Mouse (Mus musculus) heart, embryonic 16.5 days (tissue): ENCODE measurements around the gene Foxp1. TPM values are rescaled to one million over a fixed set of nuclear protein-coding genes. Genes with fewer than 3 reads are reported as not detected.

Experiments
- ATAC-seq: fragments of 200-750 bp; cut with Nextera tagmentation; replicated peaks from 2 replicates; pipeline ENCODE4 v1.8.0; 2017; ENCODE audit warnings: moderate number of reproducible peaks; ENCODE audit not compliant: insufficient read depth, low FRiP score; ENCODE audit errors: extremely low read depth
- H3K27ac ChIP-seq: fragments of 300-500 bp; sonication (generic); 2 replicates; pipeline ENCODE4 v1.5.1; 2014; ENCODE audit warnings: mild to moderate bottlenecking, low read length, control low read depth, moderate library complexity
- H3K27me3 ChIP-seq: fragments of 300-500 bp; sonication (generic); 2 replicates; pipeline ENCODE4 v1.6.1; 2014; ENCODE audit warnings: low read length, mixed read lengths; ENCODE audit not compliant: control insufficient read depth, insufficient read depth
- H3K36me3 ChIP-seq: fragments of 300-500 bp; sonication (generic); 2 replicates; pipeline ENCODE4 v1.6.1; 2014; ENCODE audit not compliant: control insufficient read depth, insufficient read depth
- H3K4me1 ChIP-seq: fragments of 300-500 bp; sonication (generic); 2 replicates; pipeline ENCODE4 v1.6.1; 2014; ENCODE audit warnings: low read length, mixed read lengths; ENCODE audit not compliant: control insufficient read depth, insufficient read depth
- H3K4me2 ChIP-seq: fragments of 300-500 bp; sonication (generic); 2 replicates; pipeline ENCODE4 v1.6.1; 2014; ENCODE audit warnings: low read depth, mild to moderate bottlenecking, control low read depth, low read length
- H3K4me3 ChIP-seq: fragments of 300-500 bp; sonication (generic); 2 replicates; pipeline ENCODE4 v1.5.1; 2014; ENCODE audit warnings: mild to moderate bottlenecking, control low read depth, low read length
- H3K9ac ChIP-seq: fragments of 300-500 bp; sonication (generic); 2 replicates; pipeline ENCODE4 v1.6.1; 2014; ENCODE audit warnings: low read length, control low read depth
- H3K9me3 ChIP-seq: fragments of 300-500 bp; sonication (generic); replicated peaks from 2 replicates; pipeline ENCODE4 v1.6.1; 2016; ENCODE audit warnings: low read length; ENCODE audit not compliant: control insufficient read depth
- WGBS: fragments of 180-500 bp; shearing (Covaris S2); extraction: QIAGEN DNeasy Blood & Tissue Kit; methylation state at CpG from one replicate; pipeline ENCODE4 v1.1.7; 2014; 5-methylcytosine and 5-hydroxymethylcytosine counted together
- polyA plus RNA-seq: library from polyadenylated mRNA; unstranded; fragments of >200 nt; fragmentation: Nextera tagmentation; extraction: Ambion mirVana; gene quantifications from 2 replicates; pipeline ENCODE4 v1.2.1, GENCODE M21; 2015

The Foxp1 gene
- polyA plus RNA-seq, 1 experiment from 2014 or later: 59.0 TPM

- WGBS: 63% methylated on average over 6 of the region's 6 CpGs
- no peaks in the 10 kb centered on the region for H3K27me3 ChIP-seq
- peaks cover 38% of the 10 kb centered on the region for H3K4me1 ChIP-seq
- ATAC-seq: no peak
- no peak overlapping the region for H3K9ac ChIP-seq
- H3K4me2 ChIP-seq: no peak overlapping the region
- H3K36me3 ChIP-seq: no peaks in the 10 kb centered on the region
- no peaks in the 10 kb centered on the region for H3K9me3 ChIP-seq
- no peak overlapping the region for H3K4me3 ChIP-seq
- peak overlapping the region; percentile 76 for H3K27ac ChIP-seq
Measured at GRCm38 (mm10) chr6:99171281-99171825, 351.2 kb downstream of the Foxp1 start.

- WGBS: 81% methylated on average over 2 of the region's 2 CpGs
- Histone ChIP-seq H3K4me1 (peaks cover 36% of the 10 kb centered on the region), H3K27ac (no peak overlapping the region), H3K4me3 (no peak overlapping the region), H3K9me3 (no peaks in the 10 kb centered on the region), H3K36me3 (no peaks in the 10 kb centered on the region), H3K4me2 (no peak overlapping the region), H3K27me3 (no peaks in the 10 kb centered on the region), H3K9ac (no peak overlapping the region)
- ATAC-seq: no peak
Measured at GRCm38 (mm10) chr6:99168727-99169126, 353.8 kb downstream of the Foxp1 start.

GRCm38 (mm10) chr6:99167001-99167400 lies 355.5 kb downstream of the Foxp1 start:
- Histone ChIP-seq H3K9me3 (no peaks in the 10 kb centered on the region), H3K4me1 (peaks cover 21% of the 10 kb centered on the region), H3K4me2 (no peak overlapping the region), H3K36me3 (no peaks in the 10 kb centered on the region), H3K9ac (no peak overlapping the region), H3K27me3 (no peaks in the 10 kb centered on the region), H3K4me3 (no peak overlapping the region), H3K27ac (0 out of 2 replicates have a peak overlapping the region, but pooled peaks have one; percentile 4)
- 71% methylated on average over 8 of the region's 8 CpGs for WGBS
- no peak for ATAC-seq

GRCm38 (mm10) chr6:99166169-99166568 lies 356.4 kb downstream of the Foxp1 start:
- Histone ChIP-seq H3K4me3 (no peak overlapping the region), H3K27ac (peak overlapping the region; percentile 37; the same call in 1 of the 2 replicates), H3K27me3 (no peaks in the 10 kb centered on the region), H3K36me3 (no peaks in the 10 kb centered on the region), H3K9ac (no peak overlapping the region), H3K4me2 (no peak overlapping the region), H3K4me1 (peaks cover 15% of the 10 kb centered on the region), H3K9me3 (no peaks in the 10 kb centered on the region)
- 84% methylated on average over 4 of the region's 4 CpGs for WGBS
- no peak for ATAC-seq

- no peak for ATAC-seq
- peaks cover 16% of the 10 kb centered on the region for H3K4me1 ChIP-seq
- H3K27me3 ChIP-seq: no peaks in the 10 kb centered on the region
- H3K4me2 ChIP-seq: no peak overlapping the region
- no peak overlapping the region for H3K9ac ChIP-seq
- H3K36me3 ChIP-seq: no peaks in the 10 kb centered on the region
- no peaks in the 10 kb centered on the region for H3K9me3 ChIP-seq
- 83% methylated on average over 6 of the region's 6 CpGs for WGBS
- no peak overlapping the region for H3K27ac ChIP-seq
- H3K4me3 ChIP-seq: no peak overlapping the region
Measured at GRCm38 (mm10) chr6:99164760-99165159, 357.8 kb downstream of the Foxp1 start.

DNA sequence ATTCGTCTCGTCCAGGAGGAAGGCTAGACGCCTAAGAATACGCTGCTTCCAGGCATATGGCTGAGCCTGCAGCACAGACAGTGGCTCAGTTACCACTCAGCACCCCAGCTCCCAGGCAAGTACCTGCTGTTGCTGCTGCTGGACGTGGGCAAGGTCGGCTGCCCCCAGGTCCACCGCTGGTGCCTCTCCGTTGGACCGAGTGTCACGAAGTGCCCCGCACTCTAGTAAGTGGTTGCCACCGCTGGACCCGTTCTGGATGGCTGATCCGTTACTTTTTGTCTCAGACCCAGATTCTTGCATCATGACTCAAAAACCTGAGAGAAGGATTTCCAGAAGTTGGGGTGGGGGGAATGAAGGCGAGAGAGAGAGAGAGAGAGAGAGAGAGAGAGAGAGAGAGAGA lies 359.8 kb downstream of the Foxp1 start:
- H3K9ac ChIP-seq: no peak overlapping the region
- ATAC-seq: no peak
- 80% methylated on average over 15 of the region's 15 CpGs for WGBS

GRCm38 (mm10) chr6:99160348-99160693 lies 362.2 kb downstream of the Foxp1 start:
- WGBS: 72% methylated on average over 9 of the region's 9 CpGs
- Histone ChIP-seq H3K4me2 (no peak overlapping the region), H3K9ac (no peak overlapping the region), H3K4me1 (peaks cover 8% of the 10 kb centered on the region; the same call in 1 of the 2 replicates), H3K4me3 (no peak overlapping the region), H3K27ac (no peak overlapping the region), H3K9me3 (no peaks in the 10 kb centered on the region), H3K27me3 (no peaks in the 10 kb centered on the region), H3K36me3 (no peaks in the 10 kb centered on the region)
- no peak for ATAC-seq

More for the DNA sequence above, 359.8 kb downstream of the Foxp1 start:
- Histone ChIP-seq H3K36me3 (no peaks in the 10 kb centered on the region), H3K4me2 (no peak overlapping the region), H3K9me3 (no peaks in the 10 kb centered on the region), H3K27me3 (no peaks in the 10 kb centered on the region), H3K27ac (no peak overlapping the region), H3K4me1 (peaks cover 20% of the 10 kb centered on the region), H3K4me3 (no peak overlapping the region)

DNA sequence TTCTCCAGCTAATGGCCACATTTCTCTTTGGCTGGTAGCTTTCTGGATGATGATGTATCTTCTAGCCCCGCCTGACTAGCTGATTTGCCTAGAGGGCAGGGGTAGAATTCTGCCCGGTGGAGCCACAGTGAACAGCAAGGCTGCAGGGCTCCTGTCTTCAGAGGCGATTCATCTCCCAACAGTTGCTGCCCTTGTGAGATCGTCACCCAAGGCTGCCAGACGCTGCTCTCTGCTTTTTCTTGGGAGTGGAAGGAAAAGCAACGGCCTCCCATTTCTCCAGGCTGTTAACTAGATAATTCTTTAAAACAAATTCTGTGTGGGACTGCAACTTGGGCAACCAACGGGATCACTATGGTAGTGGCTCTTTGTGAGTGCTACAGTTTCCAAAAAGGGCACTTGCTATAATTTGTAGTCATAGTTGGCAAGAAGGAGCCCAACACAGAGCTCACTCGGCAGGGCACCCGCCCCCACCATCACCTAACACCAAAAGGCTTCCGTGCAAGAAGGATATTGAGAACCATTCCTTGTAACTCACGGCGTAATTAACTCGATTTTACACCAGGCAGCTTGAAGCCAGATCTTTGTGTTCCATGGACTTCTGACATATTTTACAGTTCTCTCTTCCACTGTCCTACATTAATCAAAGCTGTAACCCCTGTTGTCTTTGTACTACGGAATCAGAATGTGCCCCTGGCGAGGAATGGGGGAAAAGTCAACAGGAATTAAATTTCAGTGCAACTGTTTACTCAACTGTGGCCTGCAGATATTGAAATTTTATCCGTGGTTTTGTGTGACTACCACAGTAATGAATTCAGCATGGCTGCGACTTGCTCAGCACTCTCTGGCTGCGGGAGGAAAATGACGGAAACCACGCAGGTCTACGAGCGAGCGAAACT lies 362.8 kb downstream of the Foxp1 start:
- H3K27ac ChIP-seq: no peak overlapping the region

GRCm38 (mm10) chr6:99153682-99154081 lies 368.8 kb downstream of the Foxp1 start:
- no peaks in the 10 kb centered on the region for H3K27me3 ChIP-seq
- no peak for ATAC-seq
- H3K27ac ChIP-seq: no peak overlapping the region
- 80% methylated on average over 4 of the region's 4 CpGs for WGBS
- no peaks in the 10 kb centered on the region for H3K9me3 ChIP-seq
- H3K4me1 ChIP-seq: no peaks in the 10 kb centered on the region
- no peaks in the 10 kb centered on the region for H3K36me3 ChIP-seq
- no peak overlapping the region for H3K4me2 ChIP-seq
- H3K4me3 ChIP-seq: no peak overlapping the region
- no peak overlapping the region for H3K9ac ChIP-seq

More for the DNA sequence above, 362.8 kb downstream of the Foxp1 start:
- H3K9ac ChIP-seq: no peak overlapping the region
- no peak overlapping the region for H3K4me3 ChIP-seq
- no peaks in the 10 kb centered on the region for H3K36me3 ChIP-seq
- WGBS: 61% methylated on average over 23 of the region's 23 CpGs
- H3K4me2 ChIP-seq: no peak overlapping the region
- no peaks in the 10 kb centered on the region for H3K9me3 ChIP-seq
- no peak for ATAC-seq
- no peaks in the 10 kb centered on the region for H3K27me3 ChIP-seq
- H3K4me1 ChIP-seq: peaks cover 4% of the 10 kb centered on the region; the same call in 1 of the 2 replicates
